Mouse (Mus musculus) midbrain, embryonic 16.5 days (tissue): ENCODE measurements around the gene Orc3. TPM values are rescaled to one million over a fixed set of nuclear protein-coding genes. Genes with fewer than 3 reads are reported as not detected.

Experiments used
- ATAC-seq: fragments of 200-750 bp; cut with Nextera tagmentation; 2 replicates; pipeline ENCODE4 v1.8.0; 2017; ENCODE audit warnings: moderate TSS enrichment
- H3K27ac ChIP-seq: fragments of 300-500 bp; sonication (generic); 2 replicates; pipeline ENCODE4 v1.5.1; 2014; ENCODE audit warnings: mild to moderate bottlenecking, low read length, mixed read lengths
- H3K27me3 ChIP-seq: fragments of 300-500 bp; sonication (generic); 2 replicates; pipeline ENCODE4 v1.6.1; 2014; ENCODE audit warnings: low read depth, low read length, mixed read lengths; ENCODE audit not compliant: control insufficient read depth, insufficient read depth
- H3K36me3 ChIP-seq: fragments of 300-500 bp; sonication (generic); 2 replicates; pipeline ENCODE4 v1.6.1; 2014; ENCODE audit warnings: mild to moderate bottlenecking, low read length, moderate library complexity, mixed read lengths; ENCODE audit not compliant: control insufficient read depth, insufficient read depth
- H3K4me1 ChIP-seq: fragments of 300-500 bp; sonication (generic); 2 replicates; pipeline ENCODE4 v1.6.1; 2014; ENCODE audit warnings: mild to moderate bottlenecking, low read length, mixed read lengths; ENCODE audit not compliant: control insufficient read depth, insufficient read depth
- H3K4me2 ChIP-seq: fragments of 300-500 bp; sonication (generic); 2 replicates; pipeline ENCODE4 v1.6.1; 2014; ENCODE audit warnings: mild to moderate bottlenecking, low read length, mixed read lengths
- H3K4me3 ChIP-seq: fragments of 300-500 bp; sonication (generic); 2 replicates; pipeline ENCODE4 v1.5.1; 2014; ENCODE audit warnings: low read depth, mild to moderate bottlenecking, low read length, moderate library complexity, mixed read lengths
- H3K9ac ChIP-seq: fragments of 300-500 bp; sonication (generic); 2 replicates; pipeline ENCODE4 v1.6.1; 2014; ENCODE audit warnings: low read depth, low read length, mixed read lengths
- H3K9me3 ChIP-seq: fragments of 300-500 bp; sonication (generic); replicated peaks from 2 replicates; pipeline ENCODE4 v1.6.1; 2014; ENCODE audit warnings: mild to moderate bottlenecking, low read length, mixed read lengths; ENCODE audit not compliant: control insufficient read depth, poor library complexity, severe bottlenecking
- WGBS: fragments of 180-500 bp; shearing (Covaris S2); extraction: QIAGEN DNeasy Blood & Tissue Kit; methylation state at CpG from one replicate; pipeline ENCODE4 v1.1.7; 2014; 5-methylcytosine and 5-hydroxymethylcytosine counted together
- polyA plus RNA-seq: library from polyadenylated mRNA; unstranded; fragments of >200 nt; fragmentation: Nextera tagmentation; extraction: Ambion mirVana; gene quantifications from 2 replicates; pipeline ENCODE4 v1.2.1, GENCODE M21; 2015

Orc3 gene
- polyA plus RNA-seq, 1 experiment from 2014 or later = 78.6 TPM

- WGBS = 93% methylated on average over 4 of the region's 4 CpGs
- ATAC-seq = no peak
Measured at GRCm38 (mm10) chr4:34637851-34638250, 23.1 kb upstream of the Orc3 start.

GRCm38 (mm10) chr4:34637386-34637785 is 22.6 kb upstream of the Orc3 start:
- ATAC-seq = no peak
- Histone ChIP-seq H3K27ac (no peak overlapping the region), H3K9ac (no peak overlapping the region), H3K4me2 (no peak overlapping the region), H3K4me1 (no peaks in the 10 kb centered on the region), H3K4me3 (no peak overlapping the region), H3K9me3 (no peaks in the 10 kb centered on the region), H3K27me3 (no peaks in the 10 kb centered on the region), H3K36me3 (peaks cover 18% of the 10 kb centered on the region)
- WGBS = 97% methylated on average over 7 of the region's 7 CpGs

More at GRCm38 (mm10) chr4:34637851-34638250, 23.1 kb upstream of the Orc3 start:
- Histone ChIP-seq H3K36me3 (peaks cover 22% of the 10 kb centered on the region), H3K9me3 (no peaks in the 10 kb centered on the region), H3K27ac (no peak overlapping the region), H3K4me3 (no peak overlapping the region), H3K9ac (no peak overlapping the region), H3K4me2 (no peak overlapping the region), H3K4me1 (no peaks in the 10 kb centered on the region), H3K27me3 (no peaks in the 10 kb centered on the region)

- Histone ChIP-seq H3K9ac (no peak overlapping the region), H3K4me1 (no peaks in the 10 kb centered on the region), H3K4me3 (no peak overlapping the region), H3K27ac (no peak overlapping the region), H3K27me3 (no peaks in the 10 kb centered on the region), H3K9me3 (no peaks in the 10 kb centered on the region), H3K36me3 (peaks cover 19% of the 10 kb centered on the region), H3K4me2 (no peak overlapping the region)
- 92% methylated on average over 5 of the region's 5 CpGs for WGBS
- ATAC-seq = no peak
Measured at GRCm38 (mm10) chr4:34636036-34636435, 21.3 kb upstream of the Orc3 start.

- Histone ChIP-seq H3K27ac (no peak overlapping the region), H3K4me3 (no peak overlapping the region), H3K9me3 (no peaks in the 10 kb centered on the region), H3K36me3 (peaks cover 11% of the 10 kb centered on the region; the same call in 1 of the 2 replicates), H3K4me1 (no peaks in the 10 kb centered on the region), H3K27me3 (no peaks in the 10 kb centered on the region), H3K9ac (no peak overlapping the region), H3K4me2 (no peak overlapping the region)
- no peak for ATAC-seq
- WGBS = 94% methylated on average over 7 of the region's 7 CpGs
Measured at GRCm38 (mm10) chr4:34634129-34634528, 19.4 kb upstream of the Orc3 start.

GRCm38 (mm10) chr4:34629956-34630355 is 15.2 kb upstream of the Orc3 start:
- no peaks in the 10 kb centered on the region for H3K27me3 ChIP-seq
- H3K4me3 ChIP-seq = no peak overlapping the region
- 98% methylated on average over 1 of the region's 1 CpGs for WGBS
- ATAC-seq = no peak
- no peak overlapping the region for H3K9ac ChIP-seq
- no peaks in the 10 kb centered on the region for H3K9me3 ChIP-seq
- no peak overlapping the region for H3K4me2 ChIP-seq
- no peak overlapping the region for H3K27ac ChIP-seq
- H3K4me1 ChIP-seq = no peaks in the 10 kb centered on the region
- peaks cover 18% of the 10 kb centered on the region for H3K36me3 ChIP-seq

- Histone ChIP-seq H3K9ac (no peak overlapping the region), H3K4me2 (no peak overlapping the region), H3K27me3 (no peaks in the 10 kb centered on the region), H3K27ac (no peak overlapping the region), H3K36me3 (peaks cover 14% of the 10 kb centered on the region), H3K4me3 (no peak overlapping the region), H3K4me1 (no peaks in the 10 kb centered on the region), H3K9me3 (no peaks in the 10 kb centered on the region)
- 90% methylated on average over 6 of the region's 6 CpGs for WGBS
- ATAC-seq = no peak
Measured at GRCm38 (mm10) chr4:34626401-34626800, 11.7 kb upstream of the Orc3 start.

GRCm38 (mm10) chr4:34625556-34625955 is 10.8 kb upstream of the Orc3 start:
- H3K27ac ChIP-seq = no peak overlapping the region
- H3K36me3 ChIP-seq = peaks cover 9% of the 10 kb centered on the region
- no peak overlapping the region for H3K4me3 ChIP-seq
- no peak for ATAC-seq
- H3K4me2 ChIP-seq = no peak overlapping the region
- H3K27me3 ChIP-seq = no peaks in the 10 kb centered on the region
- H3K9me3 ChIP-seq = no peaks in the 10 kb centered on the region
- no peaks in the 10 kb centered on the region for H3K4me1 ChIP-seq
- no peak overlapping the region for H3K9ac ChIP-seq
- WGBS = 86% methylated on average over 4 of the region's 4 CpGs

GRCm38 (mm10) chr4:34616146-34616545 is 1.4 kb upstream of the Orc3 start:
- H3K4me1 ChIP-seq = peaks cover 24% of the 10 kb centered on the region
- no peaks in the 10 kb centered on the region for H3K9me3 ChIP-seq
- ATAC-seq = no peak
- H3K4me2 ChIP-seq = peak overlapping the region; percentile 98
- H3K36me3 ChIP-seq = no peaks in the 10 kb centered on the region
- H3K27me3 ChIP-seq = no peaks in the 10 kb centered on the region
- H3K9ac ChIP-seq = peak overlapping the region; percentile 70
- H3K4me3 ChIP-seq = peak overlapping the region; percentile 67
- WGBS = 43% methylated on average over 8 of the region's 8 CpGs
- no peak overlapping the region for H3K27ac ChIP-seq

- H3K27me3 ChIP-seq = no peaks in the 10 kb centered on the region
- H3K36me3 ChIP-seq = no peaks in the 10 kb centered on the region
- peak overlapping the region; percentile 84 for H3K27ac ChIP-seq
- peak overlapping the region; percentile 67 for H3K4me3 ChIP-seq
- peaks cover 24% of the 10 kb centered on the region for H3K4me1 ChIP-seq
- H3K9ac ChIP-seq = peak overlapping the region; percentile 70
- H3K9me3 ChIP-seq = no peaks in the 10 kb centered on the region
- H3K4me2 ChIP-seq = peak overlapping the region; percentile 98
- WGBS = 2% methylated on average over 13 of the region's 13 CpGs
- ATAC-seq = peak; percentile 29
Measured at GRCm38 (mm10) chr4:34615303-34615702, 559 bp upstream of the Orc3 start.
